In the genomic region with DNA sequence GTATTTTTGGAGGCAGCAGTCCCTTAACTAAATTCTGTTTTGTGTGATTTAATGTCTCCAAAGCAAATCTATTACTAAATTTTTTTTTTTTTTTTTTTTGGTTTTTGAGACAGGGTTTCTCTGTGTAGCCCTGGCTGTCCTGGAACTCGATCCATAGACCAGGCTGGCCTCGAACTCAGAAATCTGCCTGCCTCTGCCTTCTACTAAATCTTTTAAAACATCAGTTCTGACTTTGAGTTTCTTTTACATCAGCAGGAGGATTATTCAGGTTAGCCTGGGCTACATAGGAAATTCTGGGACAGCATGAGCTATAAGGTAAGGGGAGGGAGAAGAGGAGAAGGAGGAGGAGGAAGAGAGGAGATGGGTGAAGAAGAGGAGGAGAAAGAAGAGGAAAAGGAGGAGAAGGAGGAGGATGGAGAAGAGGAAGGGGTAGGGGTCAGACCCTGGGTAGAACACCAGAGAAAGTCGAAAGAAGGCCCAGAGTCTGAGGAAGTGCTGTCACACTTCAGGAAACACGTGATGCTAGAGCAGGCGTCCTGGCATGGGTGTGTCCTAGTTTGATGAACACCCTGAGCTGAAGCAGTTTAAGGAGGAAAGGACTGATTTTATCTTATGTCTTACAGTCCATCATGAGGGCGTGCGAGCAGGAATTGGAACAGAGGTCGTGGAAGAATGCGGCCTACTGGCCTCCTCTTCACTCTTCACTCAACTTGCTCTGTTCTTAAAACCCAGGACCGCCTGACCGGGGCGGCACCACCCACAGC, we compare ENCODE assay signal across 11 mouse cellular contexts. TPM values are rescaled to one million over a fixed set of nuclear protein-coding genes. Genes with fewer than 3 reads are reported as not detected.
A peak's percentile ranks its signal among the peaks of the same experiment; 100 is the strongest.
DNase-seq lines count a peak whose midpoint lies in the region; ATAC-seq lines count a peak whose summit lies in the region.
"Had no signal": no experiment of that assay in that cellular context is flagged by ENCODE, and none has a peak within 500 bp of the region (broad histone marks: within the 10 kb centered on the region; RNA-seq: fewer than 3 reads in every experiment).

No protein-coding gene starts in this region.

- peak; percentile 88 for ATAC-seq in liver, embryonic 13.5 days (ENCODE audit: low read depth)
- ATAC-seq: hindbrain, embryonic 16.5 days had no signal

- peak overlapping the region; percentile 55; the same call in 1 of the 2 replicates for H3K9ac ChIP-seq in liver, embryonic 13.5 days
- H3K9ac ChIP-seq: embryonic facial prominence, embryonic 12.5 days had no signal

- H3K27me3 ChIP-seq in liver, embryonic 13.5 days = no peaks in the 10 kb centered on the region
- H3K27me3 ChIP-seq in splenic B cell, adult 2 months (ENCODE audit: control insufficient read depth, insufficient read depth, low read length, poor library complexity, severe bottlenecking) = no peaks in the 10 kb centered on the region

- no peaks in the 10 kb centered on the region for H3K36me3 ChIP-seq in liver, embryonic 13.5 days
- no peaks in the 10 kb centered on the region; the same call in 1 of the 2 replicates for H3K36me3 ChIP-seq in splenic B cell, adult 2 months (ENCODE audit: control insufficient read depth, insufficient read depth, low read length, poor library complexity, severe bottlenecking)
- H3K36me3 ChIP-seq: embryonic facial prominence, embryonic 12.5 days had no signal

- H3K4me3 ChIP-seq in liver, embryonic 13.5 days (replicated peaks) = no peak overlapping the region
- H3K4me3 ChIP-seq: embryonic facial prominence, embryonic 12.5 days had no signal

- H3K27ac ChIP-seq in liver, embryonic 13.5 days = peak overlapping the region; percentile 76
- H3K27ac ChIP-seq: embryonic facial prominence, embryonic 12.5 days had no signal

- 40% methylated on average over 12 of the region's 12 CpGs for WGBS in liver, embryonic 13.5 days (ENCODE audit: insufficient replicate concordance)

- peak overlapping the region; percentile 42 for H3K4me2 ChIP-seq in liver, embryonic 13.5 days
- H3K4me2 ChIP-seq: embryonic facial prominence, embryonic 12.5 days had no signal

- H3K4me1 ChIP-seq in liver, embryonic 13.5 days (replicated peaks) = peaks cover 62% of the 10 kb centered on the region
- H3K4me1 ChIP-seq: embryonic facial prominence, embryonic 12.5 days had no signal

- no peaks in the 10 kb centered on the region for H3K9me3 ChIP-seq in liver, embryonic 13.5 days (replicated peaks)
- H3K9me3 ChIP-seq: embryonic facial prominence, embryonic 12.5 days had no signal

- DNase-seq in kidney, adult 9 months = peak; percentile 24
- DNase-seq in kidney, adult 8-10 months = no peak
- peak; percentile 66 for DNase-seq in MEL-GATA-1-ER (ENCODE audit: extremely low read depth, low read depth)
- peak; percentile 51 for DNase-seq in liver, embryonic 13.5 days
- peak; percentile 88 for DNase-seq in splenic B cell, adult 2 months (ENCODE audit: low read depth, low spot score)
- no peak for DNase-seq in left cerebral cortex, adult 9 months (ENCODE audit: low spot score in 2 of 2)
- DNase-seq in embryo, embryonic 11 days = no peak
- DNase-seq in gastrocnemius, adult 18-20 months (ENCODE audit: low spot score) = no peak
- DNase-seq: gastrocnemius, postnatal 10 days had no signal

RNA-seq across cellular contexts. Expression of gene Zc3hav1, which starts 5.5 kb away (rescaled TPM):
- 24.6 and 25.8 TPM in 2 replicates for polyA plus RNA-seq in liver, embryonic 13.5 days (2015; fragmentation: Nextera tagmentation; extraction: Ambion mirVana)
- total RNA-seq in gastrocnemius, adult 18-20 months (2021) = 1 to 10 TPM; 6.3 to 7.3 TPM

RNA-seq across cellular contexts. Expression of gene Ttc26, which starts 21.4 kb away (rescaled TPM):
- 0.70 and 0.74 TPM in 2 replicates for polyA plus RNA-seq in liver, embryonic 13.5 days (2015; fragmentation: Nextera tagmentation; extraction: Ambion mirVana)
- total RNA-seq in gastrocnemius, adult 18-20 months (2021) = 1 to 10 TPM in 1 of 2 experiments, under 1 TPM in 1; 0.91 to 1.0 TPM

Comparison
In these comparisons a context has a peak if more than half of its experiments do, and no peak if none do; other contexts are left out.
1. DNase-seq: peak in kidney, adult 9 months (single experiment), MEL-GATA-1-ER (single experiment), liver, embryonic 13.5 days (single experiment) and splenic B cell, adult 2 months (single experiment); none in kidney, adult 8-10 months (0 of 2), left cerebral cortex, adult 9 months (0 of 2), embryo, embryonic 11 days (single experiment) and gastrocnemius, adult 18-20 months (single experiment).